Mouse (Mus musculus) NIH3T3 (cell line): ENCODE data around the gene Slc37a3.

Experiments used
- DNase-seq: peaks from one replicate; pipeline ENCODE4 v3.0.0-alpha.2; 2012; ENCODE audit warnings: low read depth

Slc37a3 gene

DNA sequence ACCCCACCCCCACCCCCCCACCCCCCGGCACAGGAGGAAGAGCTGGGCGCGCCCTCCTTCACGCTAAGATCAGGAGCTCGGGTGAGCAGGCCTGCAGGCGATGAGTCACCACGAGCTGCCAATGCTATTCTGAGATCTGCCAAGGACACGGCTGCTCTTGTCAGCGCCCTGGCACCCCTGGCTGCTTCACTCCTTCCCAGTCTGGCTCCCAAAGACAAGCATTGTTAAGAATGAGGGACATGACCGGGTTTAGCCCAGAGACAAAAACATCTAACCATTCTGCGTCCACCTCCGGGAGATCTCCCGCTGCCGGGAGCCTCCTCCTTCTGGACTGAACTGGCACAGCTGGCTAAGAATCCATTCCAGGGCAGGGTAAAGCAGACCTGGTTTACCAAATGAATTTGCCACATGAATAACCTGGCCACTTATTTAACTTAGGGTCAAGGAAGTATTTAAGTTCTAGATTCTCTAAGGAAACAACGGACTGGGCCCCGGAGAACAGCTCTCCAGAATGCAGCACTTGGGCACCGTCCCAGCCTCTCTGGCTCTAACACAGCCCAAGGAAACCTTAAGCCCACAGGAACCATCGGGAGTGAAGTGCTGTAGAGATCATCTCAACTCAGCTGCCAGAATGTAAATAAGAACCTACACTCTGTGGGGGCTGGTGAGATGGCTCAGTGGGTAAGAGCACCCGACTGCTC is 58.3 kb downstream of the Slc37a3 start:
- peak; percentile 91 for DNase-seq

DNA sequence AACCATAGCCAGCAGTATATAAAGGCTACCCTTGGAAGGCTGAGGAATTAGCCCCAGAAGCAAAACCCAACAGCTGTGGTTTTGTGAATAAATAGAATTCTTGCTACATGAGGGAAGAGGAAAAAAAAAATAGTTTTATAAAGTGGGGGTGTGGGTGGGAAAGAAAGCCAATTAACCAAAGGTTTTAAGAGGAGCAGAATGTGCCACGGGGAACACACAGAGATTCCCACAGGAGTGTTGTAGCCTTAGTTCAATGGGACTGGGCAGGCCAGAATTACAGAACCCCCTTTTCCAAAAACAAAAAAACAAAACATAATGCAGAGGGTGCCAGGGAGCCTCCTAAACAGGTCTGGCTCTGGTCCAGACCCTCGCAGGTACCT is 58.9 kb downstream of the Slc37a3 start:
- peak; percentile 68 for DNase-seq

DNA sequence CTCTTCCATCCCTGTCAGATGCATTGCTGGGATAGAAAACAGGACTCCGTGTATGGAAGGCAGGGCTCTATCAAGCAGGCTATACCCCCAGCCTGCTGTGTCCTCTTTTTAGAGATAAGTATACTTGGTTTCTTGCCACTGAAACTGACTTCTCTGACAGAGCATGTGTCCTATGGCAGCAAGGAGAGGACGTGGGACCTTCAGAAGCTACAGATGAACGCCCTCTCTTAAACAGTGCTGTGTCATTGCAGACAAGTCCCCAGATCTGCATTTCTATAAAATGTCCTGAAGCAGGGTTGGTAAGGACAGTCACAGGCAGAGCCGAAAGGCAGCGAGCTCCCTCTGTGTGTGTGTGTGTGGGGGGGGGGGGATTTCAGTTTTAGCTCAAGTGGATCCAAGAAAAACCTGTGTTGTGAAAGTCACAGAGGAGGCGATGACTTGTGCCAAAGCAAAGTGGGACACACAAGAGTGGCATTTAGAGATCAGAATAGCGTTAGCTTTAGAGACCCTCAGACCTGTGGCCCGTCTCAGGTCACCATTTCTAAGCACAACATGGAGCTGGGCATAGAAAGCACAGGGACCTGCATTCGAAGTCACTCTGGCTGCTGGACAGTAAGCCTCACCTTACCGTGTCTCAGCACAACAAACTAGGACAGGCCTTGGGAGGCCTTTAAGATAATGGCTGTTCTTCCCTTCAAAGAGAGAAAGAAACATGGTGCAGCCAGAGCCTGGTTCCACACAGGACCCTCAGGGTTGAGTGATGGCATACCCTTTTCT is 59.4 kb downstream of the Slc37a3 start:
- DNase-seq = no peak

DNA sequence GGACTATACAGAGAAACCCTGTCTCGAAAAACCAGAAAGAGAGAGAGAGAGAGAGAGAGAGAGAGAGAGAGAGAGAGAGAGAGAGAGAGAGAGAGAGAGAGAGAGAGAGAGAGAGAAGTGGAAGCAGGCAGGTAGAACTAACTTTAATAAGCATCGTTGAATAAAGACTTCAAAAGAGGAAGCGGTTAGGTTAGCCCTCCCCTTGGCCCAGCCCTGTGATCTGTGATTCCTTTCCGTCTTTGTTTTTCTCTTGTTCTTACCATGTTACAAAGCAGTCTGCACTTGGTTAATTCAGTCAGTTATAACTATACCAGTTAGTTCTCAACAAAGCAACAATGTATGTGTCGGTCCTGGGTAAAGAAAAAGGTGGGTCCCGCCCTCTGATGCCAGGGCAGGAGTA is 61.4 kb downstream of the Slc37a3 start:
- no peak for DNase-seq

DNA sequence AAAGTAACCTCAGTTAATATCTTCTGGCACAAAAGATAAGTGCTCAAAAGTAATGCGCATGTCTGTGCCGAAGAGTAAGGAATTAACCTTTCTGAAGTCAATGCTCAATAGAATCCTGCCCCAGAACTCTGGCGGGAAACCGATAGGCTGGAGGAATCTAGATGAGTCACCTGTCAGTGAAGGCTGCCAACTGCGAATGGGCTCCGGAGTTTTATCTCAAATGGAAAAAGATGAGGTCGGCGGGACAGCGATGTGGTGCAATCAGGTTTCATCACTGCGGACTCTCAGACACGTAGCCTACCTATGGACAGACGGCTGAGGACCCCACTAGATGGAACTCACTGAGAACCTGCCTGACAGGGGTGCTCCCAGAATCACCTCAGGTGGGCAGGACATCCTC is 63.0 kb downstream of the Slc37a3 start:
- peak; percentile 63 for DNase-seq

DNA sequence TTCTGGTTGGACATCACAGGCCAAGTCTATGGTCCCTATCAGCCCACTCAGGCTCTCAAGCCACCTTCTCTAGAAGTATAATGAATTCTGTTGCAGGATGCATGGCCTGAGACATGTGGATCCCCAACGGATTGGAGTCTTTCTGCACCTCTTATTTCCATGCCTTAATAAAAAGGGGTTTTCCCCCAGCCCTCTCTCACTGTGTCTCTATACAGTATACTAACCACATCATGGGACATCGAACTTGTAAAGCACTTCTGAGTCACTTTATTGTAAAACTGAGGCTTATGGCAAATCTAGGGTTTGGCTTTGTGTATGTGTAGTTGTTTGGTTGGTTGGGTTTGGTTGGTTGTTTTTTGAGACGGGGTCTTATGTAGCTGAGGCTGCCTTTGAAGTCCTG is 65.7 kb downstream of the Slc37a3 start:
- no peak for DNase-seq

DNA sequence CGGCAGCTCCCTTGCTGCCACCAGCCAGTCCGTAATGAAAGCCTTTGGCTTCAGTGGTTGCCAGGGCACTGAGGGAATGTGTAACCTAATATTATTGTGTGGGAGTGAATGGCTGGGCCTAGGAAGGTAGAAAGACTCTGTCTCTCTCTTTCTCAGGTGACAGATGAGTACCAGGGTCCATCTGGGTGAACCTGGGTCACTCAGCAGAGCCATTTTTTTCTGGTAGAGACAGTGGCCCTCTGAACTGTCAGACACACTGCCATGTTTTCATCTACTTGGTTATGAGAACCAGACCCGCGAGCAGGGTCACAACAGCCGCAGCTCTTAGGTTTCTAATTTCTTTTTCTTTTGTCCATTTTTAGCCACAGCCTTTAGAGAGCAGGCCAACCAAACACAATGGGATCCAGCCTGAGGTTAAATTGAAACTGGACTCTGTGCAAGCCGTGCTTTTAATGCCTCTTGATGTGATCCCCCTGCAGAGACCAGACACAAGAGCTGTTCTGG is 73.1 kb downstream of the Slc37a3 start:
- no peak for DNase-seq

DNA sequence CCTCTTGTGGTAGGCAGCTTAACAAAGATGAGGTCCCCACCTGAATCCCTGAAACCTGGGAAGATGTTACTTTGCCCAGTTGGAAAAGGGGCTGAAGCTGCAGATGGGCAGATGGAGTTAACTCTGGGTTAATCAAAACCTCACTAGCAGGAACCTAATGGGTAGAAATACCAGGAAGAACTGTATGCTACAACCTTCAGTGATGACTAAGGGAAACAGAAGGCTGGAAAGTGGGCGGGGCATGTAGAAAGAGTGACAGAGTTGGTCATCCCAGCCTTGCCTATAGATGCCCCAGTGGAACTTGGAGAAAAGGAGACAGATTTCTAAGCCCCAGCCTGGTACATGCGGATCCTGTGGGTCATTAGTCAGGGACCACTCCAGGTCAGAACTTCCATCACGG is 76.0 kb downstream of the Slc37a3 start:
- DNase-seq = peak; percentile 78

DNA sequence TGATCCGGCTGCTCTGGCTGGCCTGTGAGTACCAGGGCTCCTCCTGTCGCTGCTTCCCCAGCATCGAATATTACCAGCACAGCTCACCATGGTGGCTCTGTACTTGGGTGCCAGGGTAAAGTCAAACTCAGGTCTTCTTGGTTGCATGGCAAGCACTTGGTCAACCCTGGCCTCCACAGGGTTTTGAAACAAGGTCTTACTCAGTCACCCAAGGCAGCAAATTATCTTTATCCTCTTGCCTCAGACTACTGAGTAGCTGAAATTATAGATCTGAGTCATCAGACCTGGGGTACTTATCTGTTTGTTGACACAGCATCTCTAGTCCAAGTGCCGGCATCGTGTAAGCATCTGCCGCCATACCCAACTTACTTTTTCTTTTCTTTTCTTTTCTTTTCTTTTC is 80.4 kb downstream of the Slc37a3 start:
- peak; percentile 47 for DNase-seq

DNA sequence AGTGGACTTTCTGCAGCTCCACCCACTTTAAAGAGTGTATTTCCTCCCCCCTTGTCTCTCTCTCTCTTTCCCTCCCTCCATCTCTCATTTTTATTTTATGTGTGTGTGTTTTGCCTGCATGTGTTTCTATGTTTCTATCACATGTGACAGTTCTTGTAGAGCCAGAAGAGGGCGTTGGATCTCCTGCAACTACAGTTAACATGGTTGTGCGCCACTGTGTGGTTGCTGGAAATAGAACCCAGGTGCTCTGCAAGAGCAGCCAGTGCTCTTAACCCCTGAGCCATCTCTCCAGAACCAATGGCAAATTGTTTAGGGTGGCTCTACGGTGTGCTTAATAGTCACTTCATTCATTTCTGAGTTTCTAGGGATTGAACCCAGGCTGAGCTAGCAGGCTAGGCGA is 81.0 kb downstream of the Slc37a3 start:
- no peak for DNase-seq

DNA sequence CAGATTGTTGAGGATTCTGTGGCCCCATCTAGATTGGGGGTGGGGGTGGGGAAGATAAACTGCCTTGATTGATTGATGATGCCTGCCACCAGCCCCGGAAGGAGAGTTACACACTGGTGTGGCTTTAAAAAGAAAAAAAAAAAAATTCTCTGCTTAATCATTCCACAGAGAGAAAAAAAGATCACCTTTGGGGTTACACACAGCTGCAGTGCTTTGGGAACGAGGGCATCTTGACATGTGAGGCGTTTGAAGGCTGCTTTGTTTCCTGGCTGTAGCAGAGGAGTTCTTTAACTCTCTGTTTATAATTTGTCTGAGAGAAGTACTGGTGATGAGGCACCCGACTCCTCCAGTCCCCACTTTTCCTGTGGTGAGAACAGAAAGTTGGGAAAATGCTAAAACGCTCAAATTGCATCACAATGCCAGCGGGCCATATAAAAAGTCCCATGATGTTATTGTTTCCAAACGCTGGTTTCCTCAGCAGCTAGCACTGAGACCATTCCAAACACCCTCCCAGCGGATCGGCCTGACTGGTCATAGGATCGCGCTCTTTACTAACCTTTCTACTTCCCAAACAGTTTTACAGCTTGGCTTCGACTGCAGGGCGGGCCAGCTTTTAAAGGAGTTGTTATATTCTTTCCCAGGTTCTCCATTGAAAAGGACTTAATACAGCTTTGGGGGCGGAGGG is 81.6 kb downstream of the Slc37a3 start:
- peak; percentile 60 for DNase-seq

DNA sequence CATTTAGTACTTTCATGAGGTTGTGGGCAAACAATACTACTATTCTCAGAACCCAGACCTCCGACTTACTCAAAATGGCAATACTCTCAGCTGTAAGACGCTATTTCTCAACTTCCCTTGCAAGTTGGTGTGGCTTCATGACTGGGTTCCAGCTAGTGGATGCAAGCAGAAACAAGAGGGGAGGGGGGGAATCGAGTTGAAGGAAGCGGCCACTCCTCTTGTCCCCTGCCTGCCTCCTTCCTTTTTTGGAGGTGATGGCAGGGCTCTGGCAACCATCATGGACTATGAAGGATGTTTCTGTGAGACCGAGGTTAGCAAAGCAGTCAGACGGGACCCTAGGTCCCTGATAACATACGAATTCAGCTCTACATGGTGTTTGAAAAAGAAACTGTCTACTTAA is 87.8 kb downstream of the Slc37a3 start:
- DNase-seq = peak; percentile 35

DNA sequence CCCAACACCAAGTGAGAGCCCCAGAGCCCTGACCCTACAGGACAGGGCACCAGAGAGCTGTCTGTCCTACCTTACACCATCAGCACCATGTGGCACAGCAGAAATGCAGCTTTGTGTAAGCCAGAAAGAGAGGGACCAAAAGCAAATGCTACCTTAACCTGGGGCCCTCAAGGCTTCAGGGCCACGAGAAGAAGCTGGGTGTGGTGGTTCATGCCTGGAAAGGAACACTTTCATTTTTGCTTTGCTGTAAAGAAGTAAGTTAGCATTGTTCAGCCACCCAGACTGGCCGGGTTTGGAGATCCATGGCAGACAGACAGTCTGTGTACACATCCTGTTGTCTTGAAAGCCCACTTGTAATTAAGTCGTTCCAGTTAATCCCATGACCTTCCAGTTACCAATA is 89.7 kb downstream of the Slc37a3 start:
- DNase-seq = no peak

DNA sequence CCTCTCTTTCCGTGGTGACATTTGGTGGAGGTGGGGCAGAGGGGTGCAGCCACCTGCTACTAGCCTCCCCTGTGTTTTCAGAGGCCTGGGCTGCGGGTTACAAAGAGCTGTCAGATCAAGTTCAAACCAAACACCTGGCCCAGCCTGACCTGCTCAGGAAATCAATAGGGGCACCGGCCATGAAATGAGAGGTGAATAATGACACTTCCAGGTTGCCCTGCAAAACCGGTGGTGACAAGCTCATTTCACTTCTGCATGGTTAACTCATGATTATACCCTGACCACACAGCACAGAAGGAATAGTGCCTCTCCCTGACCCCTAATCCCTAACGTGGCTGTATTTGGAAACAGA is 90.8 kb downstream of the Slc37a3 start:
- no peak for DNase-seq

DNA sequence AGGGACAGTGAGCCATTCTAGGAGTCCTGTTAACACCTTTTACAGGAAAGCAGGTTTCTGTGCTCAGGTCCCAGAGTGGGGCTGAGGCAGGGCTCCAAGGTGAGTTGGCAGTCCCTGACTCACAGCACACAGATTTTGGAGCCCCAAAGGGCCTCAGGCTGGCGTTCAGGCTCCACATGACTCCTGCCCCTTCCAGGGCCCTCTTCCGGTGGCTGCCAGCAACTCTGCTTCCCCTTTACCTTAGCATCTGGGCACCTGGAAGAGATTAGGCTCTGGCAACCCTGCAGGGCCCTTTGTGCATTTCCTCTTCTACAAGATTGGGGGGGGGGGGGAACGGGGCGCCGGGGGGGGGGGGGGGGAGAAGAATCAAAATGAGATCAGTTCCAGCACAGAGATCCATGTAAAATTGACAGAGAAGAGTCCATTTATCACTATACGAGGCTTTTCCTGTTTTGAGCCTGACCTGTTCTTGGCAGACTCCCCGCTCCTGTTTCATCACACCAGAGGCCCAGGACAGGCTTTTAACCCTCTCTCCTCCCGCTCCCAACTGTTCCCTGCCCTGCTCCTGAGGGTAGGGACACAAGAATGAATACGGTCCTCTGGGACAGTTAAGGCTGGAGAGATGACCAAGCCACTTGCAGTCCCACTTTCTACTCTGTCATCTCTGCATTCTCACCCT is 91.3 kb downstream of the Slc37a3 start:
- peak; percentile 84 for DNase-seq

DNA sequence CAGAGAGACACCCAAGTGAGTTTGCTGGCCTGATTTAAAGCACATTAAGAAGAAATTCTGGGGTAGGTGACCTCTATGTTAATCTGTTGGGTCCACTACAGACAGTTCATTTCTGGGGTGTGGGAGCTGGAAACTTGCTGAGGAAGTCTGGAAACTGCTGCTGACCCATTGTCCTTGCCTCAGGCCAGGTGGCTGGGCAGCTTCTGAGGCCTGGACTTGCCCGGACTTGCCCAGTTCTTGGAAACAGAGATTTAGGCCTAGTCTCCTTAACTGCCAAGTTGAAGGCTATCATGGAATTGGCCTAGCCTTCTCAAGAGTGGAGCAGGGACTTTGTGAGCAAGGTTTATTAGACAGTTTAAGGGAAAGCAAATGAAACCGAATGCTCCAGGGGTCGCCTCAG is 92.6 kb downstream of the Slc37a3 start:
- DNase-seq = no peak
